Mouse (Mus musculus) embryo, embryonic 9.5 days (tissue): Measurements from ENCODE around the gene Acvrl1.
A peak's percentile ranks its signal among the peaks of the same experiment; 100 is the strongest.

Experiments used
- DNase-seq: peaks from one replicate; pipeline ENCODE4 v3.0.0-alpha.2; 2017; ENCODE audit errors: extremely low spot score

Acvrl1 gene

GRCm38 (mm10) chr15:101167553-101167952 is 39.2 kb downstream of the Acvrl1 start:
- no peak for DNase-seq

DNA sequence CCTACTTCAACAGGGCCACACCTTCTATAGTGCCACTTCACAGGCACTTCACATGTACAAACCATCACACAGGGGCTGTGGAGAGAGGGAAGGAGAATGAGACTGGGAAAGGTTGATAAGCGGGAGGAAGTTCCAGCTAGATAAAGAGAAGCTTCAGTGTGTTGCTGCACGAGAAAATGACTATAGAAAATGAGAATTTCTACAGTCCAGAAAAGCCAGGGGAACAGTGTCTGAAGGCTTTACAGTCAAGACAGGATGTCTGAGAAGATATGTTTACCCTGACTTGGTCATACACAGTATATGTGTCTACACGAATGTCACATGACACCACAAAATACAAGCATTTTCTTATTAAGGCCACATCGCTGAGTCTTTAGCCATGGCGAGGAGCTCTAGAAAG is 41.6 kb downstream of the Acvrl1 start:
- DNase-seq = no peak

DNA sequence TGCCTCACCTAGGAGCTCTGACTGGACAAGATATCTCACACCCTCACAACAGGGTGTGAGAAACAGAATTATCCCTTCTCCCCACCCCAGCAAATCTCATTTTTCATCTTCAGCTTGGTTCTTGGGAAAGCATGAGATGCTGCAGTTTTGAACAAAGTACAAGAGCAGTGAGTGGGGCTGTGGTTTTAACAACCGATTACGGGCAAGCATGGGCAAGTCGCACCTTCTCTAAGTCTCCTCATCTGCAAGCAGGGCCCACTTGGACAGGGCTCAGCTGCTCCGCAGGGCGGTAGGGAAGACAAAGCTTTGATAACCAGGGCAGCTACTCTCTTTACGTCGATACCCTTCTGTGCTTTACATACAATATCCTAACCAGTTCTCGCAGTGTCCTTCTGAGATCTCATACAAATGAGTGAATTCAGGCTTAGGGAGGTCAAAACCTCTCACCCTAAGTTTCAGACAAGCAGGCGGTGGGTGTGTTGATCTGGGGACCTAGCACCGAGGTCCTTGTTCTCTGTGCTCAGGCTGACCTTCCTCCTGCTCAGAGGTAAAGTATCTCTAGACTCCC is 42.2 kb downstream of the Acvrl1 start:
- no peak for DNase-seq

DNA sequence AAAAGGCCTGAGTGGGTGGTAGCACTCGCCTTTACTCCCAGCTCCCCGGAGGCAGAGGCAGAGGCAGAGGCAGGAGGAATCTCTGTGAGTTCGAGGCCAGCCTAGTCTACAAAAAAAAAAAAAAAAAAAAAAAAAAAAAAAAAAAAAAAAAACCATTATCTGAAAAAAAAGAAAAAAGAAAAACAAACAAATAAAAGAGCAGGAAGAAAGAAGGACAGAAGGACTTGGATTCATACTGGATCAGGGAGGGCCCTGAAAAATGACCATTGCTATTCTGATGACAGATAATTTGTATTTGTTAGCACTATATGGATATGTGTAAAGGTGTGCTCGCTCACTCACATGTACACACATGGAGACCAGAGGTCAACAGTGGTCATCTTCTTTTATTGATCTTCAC is 43.0 kb downstream of the Acvrl1 start:
- DNase-seq = no peak

DNA sequence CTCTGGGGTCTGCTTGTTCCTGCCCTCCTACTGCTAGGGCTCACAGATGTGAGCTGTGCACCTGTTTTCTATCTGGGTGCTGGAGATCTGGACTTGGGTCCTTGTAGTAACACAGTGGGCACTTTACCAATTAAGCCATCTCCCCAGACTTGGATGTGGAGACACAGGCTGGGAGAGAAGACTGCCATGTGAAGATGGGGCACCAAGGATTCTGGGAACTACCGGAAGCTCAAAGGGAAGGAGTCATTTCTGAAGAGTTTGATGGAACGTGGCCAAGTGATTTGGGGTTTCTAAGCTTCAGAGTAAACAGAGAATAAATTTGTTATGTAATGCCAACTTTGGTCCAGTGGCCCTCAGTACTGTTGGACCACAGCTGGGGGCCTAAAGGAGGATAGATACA is 43.7 kb downstream of the Acvrl1 start:
- DNase-seq = no peak

DNA sequence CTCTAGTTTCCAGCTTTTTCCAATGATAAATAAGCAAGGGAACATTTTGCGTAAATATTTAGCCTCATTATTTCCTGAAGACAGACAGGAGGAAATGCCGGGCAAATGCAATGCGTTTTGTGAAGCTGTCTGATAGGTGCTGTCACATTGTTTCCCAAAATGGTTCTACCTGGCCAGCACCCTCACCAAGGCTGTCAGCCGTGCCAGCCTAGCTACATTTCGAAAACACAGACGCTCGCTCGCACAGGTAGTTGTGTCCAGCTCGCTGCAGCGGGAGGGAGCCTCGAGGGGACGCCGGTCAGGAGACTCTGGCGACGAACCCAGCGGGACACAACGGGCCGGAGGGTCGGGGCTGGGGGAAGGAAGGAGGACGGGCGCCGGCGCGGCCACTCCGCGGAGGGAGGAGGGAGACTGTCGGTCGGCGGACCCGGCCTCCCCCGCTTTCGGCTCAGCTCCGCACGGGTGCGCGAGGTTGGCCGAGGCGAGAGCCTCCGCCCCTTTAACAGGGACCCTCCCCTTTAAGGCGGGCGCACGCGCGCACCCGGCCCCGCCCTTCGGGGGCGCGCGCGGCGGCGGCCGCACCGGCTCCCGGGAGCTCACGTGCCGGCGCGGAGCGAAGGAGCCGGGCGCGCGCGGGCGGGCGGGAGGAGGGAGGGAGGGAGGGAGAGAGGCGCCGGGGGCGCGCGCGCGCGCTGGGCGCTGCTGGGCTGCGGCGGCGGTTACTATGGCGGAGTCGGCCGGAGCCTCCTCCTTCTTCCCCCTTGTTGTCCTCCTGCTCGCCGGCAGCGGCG is 45.3 kb downstream of the Acvrl1 start, which contains the start of gene Acvr1b:
Gene Acvr1b, plus strand, starts transcription at position 647 of the 791 bp plus-strand sequence.
- peak; percentile 94 for DNase-seq

DNA sequence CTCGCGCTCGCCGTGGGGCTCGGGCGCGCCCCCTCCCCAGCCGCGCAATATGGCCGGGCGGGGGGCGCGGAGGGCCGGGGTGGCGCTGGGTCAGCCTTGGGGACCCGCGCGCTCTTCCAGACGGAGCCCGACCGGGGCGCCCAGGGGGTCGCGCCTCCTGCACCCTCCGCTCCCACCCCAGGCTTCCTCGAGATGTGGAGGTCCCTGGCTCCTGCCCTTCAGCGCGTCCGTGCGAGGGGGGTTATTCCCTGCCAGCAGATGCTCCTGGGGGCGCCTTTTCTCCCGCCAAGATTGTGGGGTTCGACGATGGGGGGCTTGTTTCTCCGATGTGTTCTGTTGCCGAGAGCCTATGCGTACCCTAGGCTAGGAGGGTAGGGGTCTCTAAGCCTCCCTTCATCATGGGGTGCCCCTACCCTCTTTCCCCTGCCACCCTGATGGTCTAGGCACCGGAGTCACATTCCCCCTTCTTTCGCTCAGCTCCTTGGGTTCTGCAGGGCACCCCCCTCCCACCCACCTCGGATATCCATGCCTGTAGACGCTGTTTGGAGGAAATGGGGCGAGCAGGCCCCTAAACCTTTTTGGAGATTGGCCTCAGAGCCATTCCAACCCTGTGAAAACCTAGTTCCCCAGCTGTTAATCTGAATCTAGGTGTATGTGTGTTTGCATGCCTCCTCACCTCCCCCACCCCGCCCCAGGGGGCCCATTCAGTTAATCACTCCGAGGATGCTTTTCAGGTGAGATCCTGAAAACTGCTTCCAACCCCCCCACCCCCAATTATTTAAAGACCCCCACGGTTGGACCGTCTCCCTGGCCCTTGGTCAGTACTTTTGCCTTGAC is 46.2 kb downstream of the Acvrl1 start:
- no peak for DNase-seq

DNA sequence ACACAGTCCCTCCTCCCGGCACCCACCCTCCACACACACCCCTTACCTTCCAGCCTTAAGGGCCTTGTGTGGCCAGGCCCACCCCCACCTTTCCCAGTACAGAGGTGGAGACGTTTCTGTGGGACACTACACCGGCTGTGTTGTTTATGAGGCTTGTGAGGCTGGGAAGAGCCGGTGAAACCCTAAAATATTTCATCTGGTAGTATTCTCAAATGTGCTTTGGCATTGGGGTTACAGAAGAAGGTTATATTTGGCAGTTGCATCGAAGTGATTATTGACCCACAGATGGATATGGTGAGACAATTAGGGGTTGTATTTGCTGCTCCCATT is 46.8 kb downstream of the Acvrl1 start:
- no peak for DNase-seq

- no peak for DNase-seq
These were observed 47.4 kb downstream of the Acvrl1 start for GRCm38 (mm10) chr15:101175613-101176283.

GRCm38 (mm10) chr15:101176284-101176680 is 48.0 kb downstream of the Acvrl1 start:
- no peak for DNase-seq

DNA sequence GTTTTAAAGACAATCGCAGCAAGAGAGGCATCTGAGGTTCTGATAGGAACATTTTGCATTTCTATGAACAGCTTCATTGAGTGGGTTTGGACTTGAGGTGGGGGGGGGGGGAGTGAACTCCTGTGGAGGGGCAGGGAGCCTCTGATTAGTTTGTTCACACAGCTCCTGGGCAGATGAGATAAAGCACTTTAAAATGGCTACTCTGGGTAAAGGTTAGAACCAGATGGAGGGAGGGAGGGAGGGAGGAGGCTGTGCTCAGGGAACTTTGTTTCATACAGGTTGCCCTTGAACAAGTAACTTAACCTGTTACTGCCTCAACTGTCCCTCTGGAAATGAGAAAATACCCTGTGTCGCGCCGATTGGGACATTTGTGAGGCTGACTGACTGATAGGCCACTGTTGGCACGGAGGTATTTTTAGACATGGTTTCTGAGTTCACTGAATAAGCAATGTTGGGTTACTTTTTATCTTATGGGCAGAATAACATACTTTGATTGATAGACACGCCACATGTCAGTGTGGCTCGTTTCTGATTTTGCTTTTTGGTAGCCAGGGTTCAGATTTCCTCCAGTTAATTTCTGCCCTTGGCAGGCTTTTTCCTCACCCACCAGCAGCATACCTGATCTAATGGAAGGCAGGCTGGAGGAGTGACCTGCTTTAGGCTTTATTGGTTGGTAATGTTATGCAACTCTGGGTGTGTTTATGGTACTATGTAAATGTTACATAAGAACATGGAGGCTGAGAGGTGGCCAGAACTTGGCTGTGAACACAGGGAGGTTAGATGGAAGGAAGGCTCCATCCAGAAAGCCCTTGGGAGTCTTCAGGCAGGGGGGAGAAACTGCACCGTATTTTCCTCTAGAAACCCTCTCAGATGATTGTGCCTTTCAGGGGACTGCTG is 48.7 kb downstream of the Acvrl1 start:
- no peak for DNase-seq

- DNase-seq = no peak
These were observed 52.2 kb downstream of the Acvrl1 start for GRCm38 (mm10) chr15:101180363-101181105.

GRCm38 (mm10) chr15:101181106-101181466 is 52.8 kb downstream of the Acvrl1 start:
- no peak for DNase-seq

DNA sequence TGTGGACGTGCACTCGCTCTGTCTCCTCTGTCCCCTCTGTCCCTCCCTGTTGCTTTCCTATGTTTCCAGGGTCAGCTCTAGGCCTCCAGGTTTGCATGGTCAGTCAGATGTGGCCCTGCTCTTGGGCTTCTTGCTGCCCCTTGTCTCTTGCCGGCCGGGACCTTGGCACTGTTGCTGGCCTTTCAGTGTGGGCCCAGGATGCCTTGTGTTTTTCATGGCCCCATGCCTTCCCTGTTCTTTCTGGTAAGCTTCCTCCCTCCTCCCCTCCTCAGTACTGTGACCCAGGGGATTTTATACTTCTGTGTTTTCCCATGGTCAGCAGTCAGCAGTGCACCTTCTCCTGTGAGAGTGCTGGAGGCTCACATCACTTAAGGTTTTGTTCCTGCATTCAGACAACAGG is 53.2 kb downstream of the Acvrl1 start:
- no peak for DNase-seq

GRCm38 (mm10) chr15:101182676-101183075 is 54.4 kb downstream of the Acvrl1 start:
- DNase-seq = no peak

DNA sequence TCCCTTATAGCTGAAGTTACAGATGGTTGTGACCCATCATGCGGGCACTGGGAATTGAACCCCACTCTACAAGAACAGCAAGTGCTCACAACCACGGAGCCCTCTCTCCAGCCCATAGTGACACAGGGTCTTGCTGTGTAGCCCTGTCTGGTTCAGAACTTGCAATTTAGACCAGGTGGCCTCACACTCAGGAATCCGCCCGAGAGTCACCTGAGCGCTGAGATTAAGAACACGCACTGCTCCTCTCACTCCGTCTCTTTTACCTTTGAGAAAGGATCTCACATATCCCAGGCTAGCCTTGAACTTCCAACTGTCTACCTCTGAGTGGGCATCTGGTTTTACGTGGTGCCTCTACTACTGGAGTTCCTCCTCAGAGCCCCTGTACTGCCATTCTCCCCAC is 56.0 kb downstream of the Acvrl1 start:
- no peak for DNase-seq

DNA sequence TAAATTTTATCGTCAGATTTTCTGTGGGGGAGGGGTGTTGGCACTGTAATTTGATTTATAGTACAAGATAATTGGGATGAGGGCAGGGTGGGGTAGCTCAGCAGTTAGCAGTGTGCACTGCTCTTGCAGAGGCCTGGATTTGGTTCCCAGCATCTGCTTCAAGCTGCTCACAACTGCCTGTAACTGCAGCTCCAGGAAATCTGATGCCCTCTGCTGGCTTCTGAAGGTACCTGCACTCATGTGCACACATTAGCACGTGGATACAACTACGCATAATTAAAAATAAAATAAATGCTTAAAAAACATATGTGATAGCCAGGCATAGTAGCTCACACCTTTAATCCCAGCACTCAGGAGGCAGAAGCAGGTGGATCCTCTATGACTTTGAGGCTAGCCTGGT is 57.2 kb downstream of the Acvrl1 start:
- DNase-seq = no peak

DNA sequence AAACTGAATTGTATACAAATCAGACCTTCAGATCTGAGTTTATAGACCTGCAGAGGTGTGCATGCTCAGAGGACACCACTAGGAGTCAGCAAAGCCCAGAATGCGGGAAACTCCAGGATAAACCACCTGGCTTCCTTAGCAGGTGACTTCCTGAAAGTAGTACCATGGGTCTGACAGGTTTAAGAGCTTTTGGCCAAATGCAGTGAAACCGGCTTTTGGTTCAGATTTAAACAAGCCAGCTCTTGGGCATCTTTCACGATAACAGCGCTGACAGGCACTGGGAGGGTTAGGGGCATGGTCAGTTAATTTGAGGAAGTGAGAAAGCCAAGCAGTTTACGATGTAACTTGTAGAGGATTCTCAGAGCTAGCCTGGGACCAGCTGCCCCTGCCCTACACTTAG is 59.6 kb downstream of the Acvrl1 start:
- no peak for DNase-seq

DNA sequence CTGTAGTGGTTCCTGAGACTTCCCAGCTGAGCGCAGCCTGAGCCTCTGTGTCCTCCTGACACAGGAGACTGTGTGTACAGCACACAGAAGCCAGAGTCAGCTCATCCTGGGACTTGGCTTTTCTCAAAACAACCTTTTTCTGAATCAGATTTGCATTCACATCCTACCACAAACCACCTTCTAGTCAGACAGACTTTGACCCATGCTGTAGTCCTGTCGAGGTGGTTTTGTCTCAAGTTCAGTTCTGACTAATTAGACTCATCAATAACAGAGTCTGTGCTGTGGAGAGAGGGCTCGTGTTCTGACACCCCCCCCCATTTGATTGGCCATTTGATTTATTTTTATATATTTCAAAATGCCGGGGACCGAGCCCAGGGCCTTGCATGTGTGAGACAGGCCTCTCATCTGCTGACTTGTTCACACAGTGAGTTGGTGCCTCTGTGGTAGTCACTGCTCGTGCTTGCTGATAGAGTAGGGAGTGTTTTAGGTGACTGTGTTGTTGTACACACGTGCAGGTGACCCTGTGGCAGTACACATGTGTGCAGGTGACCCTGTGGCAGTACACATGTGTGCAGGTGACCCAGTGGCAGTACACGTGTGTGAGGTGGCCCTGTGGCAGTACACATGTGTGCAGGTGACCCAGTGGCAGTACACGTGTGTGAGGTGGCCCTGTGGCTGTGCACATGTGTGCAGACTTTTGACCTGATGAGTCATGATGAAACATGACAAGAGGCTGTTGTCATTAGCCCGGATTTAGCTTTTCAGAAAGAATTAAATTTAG is 61.8 kb downstream of the Acvrl1 start:
- DNase-seq = no peak

DNA sequence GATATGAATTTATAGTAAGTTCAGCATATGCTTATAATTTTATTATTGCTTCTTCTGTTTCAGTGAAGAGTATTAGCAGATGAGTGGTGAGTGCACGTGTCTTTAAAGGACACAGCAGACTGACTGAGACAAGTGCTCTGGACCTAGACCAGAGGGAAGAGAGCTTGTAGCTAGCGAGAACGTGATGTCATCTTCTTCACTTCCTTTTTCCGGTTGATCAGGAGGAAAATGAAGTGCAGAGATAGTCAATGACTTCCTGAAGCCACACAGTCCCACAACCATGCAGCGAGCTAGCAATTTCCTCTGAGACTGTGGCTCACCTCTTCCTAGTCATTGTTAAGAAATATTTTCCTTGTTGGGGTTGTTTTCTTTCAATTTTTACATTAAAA is 62.4 kb downstream of the Acvrl1 start:
- no peak for DNase-seq
